ENCODE assay signal across 5 mouse cellular contexts in the genomic region with DNA sequence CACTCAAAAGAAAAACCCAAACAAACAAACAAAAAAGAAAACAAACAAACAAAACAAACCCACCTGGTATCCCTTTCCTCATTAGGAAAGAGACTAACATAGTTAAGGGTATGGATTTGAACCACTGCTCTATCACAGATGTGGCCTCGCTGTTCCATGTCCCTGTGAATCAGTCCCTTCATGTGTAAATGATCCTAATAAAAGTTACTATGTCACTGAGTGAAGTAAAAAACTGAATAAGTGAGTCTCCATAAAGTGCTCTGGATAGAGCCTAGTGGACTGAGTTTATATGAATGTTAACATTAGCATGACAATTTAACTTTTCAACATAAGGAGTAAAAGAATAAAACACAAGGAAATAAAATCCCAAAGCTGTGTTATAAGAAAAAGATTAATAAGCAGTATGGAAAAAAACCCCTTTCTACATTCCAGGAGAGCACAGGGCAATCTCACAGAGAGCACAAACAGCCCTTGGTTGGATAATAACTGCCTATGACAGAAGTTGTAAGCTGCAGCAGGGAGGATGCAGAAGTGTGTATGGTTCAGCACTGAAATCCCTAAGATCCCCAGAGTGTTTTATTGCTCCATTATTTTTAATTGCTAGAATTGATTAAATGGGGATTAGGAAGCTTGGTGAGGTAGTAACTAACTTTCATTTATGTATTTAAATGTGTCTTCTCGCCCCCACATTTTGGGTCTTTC.
ATAC-seq lines count a peak whose summit lies in the region.
"Not testable (repeated sequence)": the region's sequence is repeated elsewhere in the genome, so short reads cannot be mapped to it uniquely, and the experiment has no call there.

No protein-coding gene starts in this region.

- 44% methylated on average over 2 of the region's 2 CpGs for WGBS in forebrain, embryonic 15.5 days
- WGBS in hindbrain, embryonic 16.5 days, result 63% methylated on average over 2 of the region's 2 CpGs
- WGBS in limb, embryonic 13.5 days, result 35% methylated on average over 2 of the region's 2 CpGs
- 53% methylated on average over 2 of the region's 2 CpGs for WGBS in neural tube, embryonic 13.5 days
- 46% methylated on average over 2 of the region's 2 CpGs for WGBS in neural tube, embryonic 15.5 days

- not testable (repeated sequence) for H3K27me3 ChIP-seq in forebrain, embryonic 15.5 days; hindbrain, embryonic 16.5 days (replicated peaks; ENCODE audit: control insufficient read depth, insufficient read depth, low read length); limb, embryonic 13.5 days; neural tube, embryonic 13.5 days; neural tube, embryonic 15.5 days (replicated peaks)

- 0 out of 2 replicates have a peak overlapping the region, but pooled peaks have one; percentile 40 for H3K27ac ChIP-seq in forebrain, embryonic 15.5 days (replicated peaks)
- H3K27ac ChIP-seq in hindbrain, embryonic 16.5 days (ENCODE audit: low read depth, low read length); limb, embryonic 13.5 days; neural tube, embryonic 13.5 days (replicated peaks): not testable (repeated sequence)
- H3K27ac ChIP-seq in neural tube, embryonic 15.5 days (replicated peaks), result 0 out of 2 replicates have a peak overlapping the region, but pooled peaks have one; percentile 23

- ATAC-seq in forebrain, embryonic 15.5 days (replicated peaks), result not testable (repeated sequence)
- ATAC-seq in hindbrain, embryonic 16.5 days, result peak; percentile 76
- ATAC-seq in limb, embryonic 13.5 days (ENCODE audit: low FRiP score, low read depth), result peak; percentile 57; the same call in 1 of the 2 replicates
- peak; percentile 89 for ATAC-seq in neural tube, embryonic 13.5 days (ENCODE audit: low read depth)
- peak; percentile 93 for ATAC-seq in neural tube, embryonic 15.5 days (ENCODE audit: low FRiP score)

- not testable (repeated sequence) for H3K4me2 ChIP-seq in forebrain, embryonic 15.5 days (replicated peaks); hindbrain, embryonic 16.5 days (ENCODE audit: low read length); limb, embryonic 13.5 days (replicated peaks); neural tube, embryonic 13.5 days; neural tube, embryonic 15.5 days

- H3K36me3 ChIP-seq in forebrain, embryonic 15.5 days; hindbrain, embryonic 16.5 days (ENCODE audit: control insufficient read depth, insufficient read depth, low read length); limb, embryonic 13.5 days; neural tube, embryonic 13.5 days; neural tube, embryonic 15.5 days: not testable (repeated sequence)

- not testable (repeated sequence) for H3K9ac ChIP-seq in forebrain, embryonic 15.5 days (replicated peaks); hindbrain, embryonic 16.5 days (ENCODE audit: low read depth, low read length); limb, embryonic 13.5 days; neural tube, embryonic 13.5 days; neural tube, embryonic 15.5 days (replicated peaks)

- H3K4me3 ChIP-seq in forebrain, embryonic 15.5 days; hindbrain, embryonic 16.5 days (ENCODE audit: low read length); limb, embryonic 13.5 days; neural tube, embryonic 13.5 days; neural tube, embryonic 15.5 days (replicated peaks): not testable (repeated sequence)

- H3K4me1 ChIP-seq in forebrain, embryonic 15.5 days; hindbrain, embryonic 16.5 days (ENCODE audit: control insufficient read depth, insufficient read depth, low read depth, low read length); limb, embryonic 13.5 days; neural tube, embryonic 13.5 days (replicated peaks); neural tube, embryonic 15.5 days: not testable (repeated sequence)

- H3K9me3 ChIP-seq in forebrain, embryonic 15.5 days; hindbrain, embryonic 16.5 days (ENCODE audit: control insufficient read depth, low read length); limb, embryonic 13.5 days; neural tube, embryonic 13.5 days; neural tube, embryonic 15.5 days (replicated peaks): not testable (repeated sequence)
